Mouse (Mus musculus) Muller cell, postnatal 12 days (primary cell): Measurements from ENCODE around the gene Lilrb4a.
"Not testable (repeated sequence)": the region's sequence is repeated elsewhere in the genome, so short reads cannot be mapped to it uniquely, and the experiment has no call there.

Source experiments
- DNase-seq: peaks from one replicate; pipeline ENCODE4 v3.0.0-alpha.2; 2015; ENCODE audit errors: inconsistent ontology term

Gene Lilrb4a

GRCm38 (mm10) chr10:51490691-51491090, at the start of gene Lilrb4a:
Gene Lilrb4a (plus strand): TSS chr10:51490956.
- not testable (repeated sequence) for DNase-seq

GRCm38 (mm10) chr10:51451610-51452009, 39.1 kb upstream of the Lilrb4a start:
- no peak for DNase-seq

- no peak for DNase-seq
Observed at GRCm38 (mm10) chr10:51453616-51454298, 37.0 kb upstream of the Lilrb4a start.

- no peak for DNase-seq
Observed at GRCm38 (mm10) chr10:51454365-51454764, 36.4 kb upstream of the Lilrb4a start.

GRCm38 (mm10) chr10:51455762-51456161, 35.0 kb upstream of the Lilrb4a start:
- no peak for DNase-seq

GRCm38 (mm10) chr10:51456369-51456768, 34.4 kb upstream of the Lilrb4a start:
- no peak for DNase-seq

- DNase-seq: not testable (repeated sequence)
Observed at GRCm38 (mm10) chr10:51463800-51464199, 27.0 kb upstream of the Lilrb4a start.

GRCm38 (mm10) chr10:51480397-51480796, 10.4 kb upstream of the Lilrb4a start, which contains the start of the genes Gm49339 and Lilr4b:
Gene Gm49339 (plus strand): TSS chr10:51480612.
Gene Lilr4b (plus strand): TSS chr10:51480632.
- not testable (repeated sequence) for DNase-seq

GRCm38 (mm10) chr10:51520021-51520420, 29.3 kb downstream of the Lilrb4a start:
- no peak for DNase-seq

- no peak for DNase-seq
Observed at GRCm38 (mm10) chr10:51521453-51521852, 30.7 kb downstream of the Lilrb4a start.

GRCm38 (mm10) chr10:51526090-51526489, 35.3 kb downstream of the Lilrb4a start:
- DNase-seq: no peak

GRCm38 (mm10) chr10:51526633-51527032, 35.9 kb downstream of the Lilrb4a start:
- DNase-seq: no peak

- no peak for DNase-seq
Observed at GRCm38 (mm10) chr10:51528840-51529434, 38.2 kb downstream of the Lilrb4a start.

- no peak for DNase-seq
Observed at GRCm38 (mm10) chr10:51529497-51529896, 38.7 kb downstream of the Lilrb4a start.

- DNase-seq: no peak
Observed at GRCm38 (mm10) chr10:51530813-51531212, 40.1 kb downstream of the Lilrb4a start.
